Mouse (Mus musculus) myocyte (in vitro differentiated cells): Measurements from ENCODE around the gene Snrpa. TPM values are rescaled to one million over a fixed set of nuclear protein-coding genes. Genes with fewer than 3 reads are reported as not detected.
A peak's percentile ranks its signal among the peaks of the same experiment; 100 is the strongest.

ENCODE experiments used
- H3K27me3 ChIP-seq: one replicate; pipeline ENCODE4 v1.6.1; 2011; ENCODE audit not compliant: control insufficient read depth, insufficient read depth, insufficient read length
- H3K36me3 ChIP-seq: one replicate; pipeline ENCODE4 v1.6.1; 2011; ENCODE audit not compliant: control insufficient read depth, insufficient read depth
- H3K4me2 ChIP-seq: one replicate; pipeline ENCODE4 v1.6.1; 2011; ENCODE audit warnings: low read depth, control low read depth
- H3K4me3 ChIP-seq: one replicate; pipeline ENCODE4 v1.5.1; 2011; ENCODE audit warnings: mild to moderate bottlenecking, control low read depth, moderate library complexity
- H3K79me2 ChIP-seq: one replicate; pipeline ENCODE4 v1.6.1; 2011; ENCODE audit not compliant: control insufficient read depth, insufficient read depth
- H3ac ChIP-seq: one replicate; pipeline ENCODE4 v1.6.1; 2011; ENCODE audit not compliant: control insufficient read depth, insufficient read length
- CEBPB ChIP-seq: IDR thresholded peaks from 2 replicates; pipeline ENCODE4 v1.6.1; 2011; ENCODE audit warnings: mild to moderate bottlenecking, moderate library complexity; ENCODE audit not compliant: poor library complexity, insufficient read depth, severe bottlenecking
- E2F4 ChIP-seq: IDR thresholded peaks from one replicate; pipeline ENCODE4 v1.6.1; 2011; ENCODE audit warnings: mild to moderate bottlenecking, control low read depth, moderate library complexity; ENCODE audit not compliant: insufficient read depth
- MAX ChIP-seq: IDR thresholded peaks from one replicate; pipeline ENCODE4 v1.6.1; 2011; ENCODE audit warnings: low read depth, mild to moderate bottlenecking, control low read depth
- MYOD1 ChIP-seq, 3 experiments: IDR thresholded peaks; one replicate each; pipeline ENCODE4 v1.6.1; 2011; ENCODE audit warnings: control low read depth in 2 of 3, low read depth in 2 of 3, mild to moderate bottlenecking in 2 of 3, moderate library complexity in 1 of 3; ENCODE audit not compliant: insufficient read length in 2 of 3, control insufficient read depth in 1 of 3
- MYOG ChIP-seq, 3 experiments: IDR thresholded peaks; one replicate each; pipeline ENCODE4 v1.6.1; 2011; ENCODE audit warnings: control low read depth in 2 of 3, low read depth in 2 of 3, mild to moderate bottlenecking in 2 of 3; ENCODE audit not compliant: insufficient read length in 2 of 3, control insufficient read depth in 1 of 3, insufficient read depth in 1 of 3
- POLR2A ChIP-seq: IDR thresholded peaks from one replicate; pipeline ENCODE4 v1.6.1; 2011; ENCODE audit warnings: low read depth, mild to moderate bottlenecking, control low read depth, moderate library complexity; ENCODE audit not compliant: insufficient read length
- POLR2AphosphoS2 ChIP-seq: IDR thresholded peaks from one replicate; pipeline ENCODE4 v1.6.1; 2011; ENCODE audit warnings: low read depth, control low read depth; ENCODE audit not compliant: insufficient read length
- REST ChIP-seq: IDR thresholded peaks from one replicate; pipeline ENCODE4 v1.6.1; 2011; ENCODE audit warnings: mild to moderate bottlenecking, control low read depth, moderate library complexity; ENCODE audit not compliant: insufficient read depth, insufficient read length
- SRF ChIP-seq: IDR thresholded peaks from one replicate; pipeline ENCODE4 v1.6.1; 2011; ENCODE audit warnings: low read depth; ENCODE audit not compliant: control insufficient read depth, insufficient read length
- TCF12 ChIP-seq: IDR thresholded peaks from one replicate; pipeline ENCODE4 v1.6.1; 2011; ENCODE audit warnings: mild to moderate bottlenecking, control low read depth; ENCODE audit not compliant: poor library complexity, insufficient read depth, severe bottlenecking
- TCF3 ChIP-seq: IDR thresholded peaks from one replicate; pipeline ENCODE4 v1.6.1; 2011; ENCODE audit warnings: low read depth, control low read depth; ENCODE audit not compliant: insufficient read length
- USF1 ChIP-seq: IDR thresholded peaks from one replicate; pipeline ENCODE4 v1.6.1; 2011; ENCODE audit warnings: low read depth, mild to moderate bottlenecking, control low read depth, moderate library complexity
- polyA plus RNA-seq: library from polyadenylated mRNA; unstranded; fragments of >200 nt; fragmentation: generic; extraction: Trizol; gene quantifications from one replicate; pipeline ENCODE4 v1.2.1, GENCODE M21; 2012; ENCODE audit warnings: missing spikeins

Snrpa gene
- polyA plus RNA-seq, 1 experiment, result 166 TPM

GRCm38 (mm10) chr7:27224877-27225575, 29.0 kb upstream of the Snrpa start:
- Histone ChIP-seq H3K4me2 (peak overlapping the region; percentile 95), H3K4me3 (peak overlapping the region; percentile 67), H3ac (no peak overlapping the region), H3K27me3 (no peaks in the 10 kb centered on the region), H3K36me3 (no peaks in the 10 kb centered on the region), H3K79me2 (peaks cover 35% of the 10 kb centered on the region)
- TF ChIP-seq MYOD1 (IDR thresholded peaks at IDR 0.05; ENCODE audit: control insufficient read depth in 1 of 3, insufficient read length in 2 of 3, low read depth in 2 of 3) (peak in 1 of 3 experiments; percentile 61), MYOG (IDR thresholded peaks at IDR 0.05; ENCODE audit: control insufficient read depth in 1 of 3, insufficient read depth in 1 of 3, insufficient read length in 2 of 3, low read depth in 2 of 3) (peak in 1 of 3 experiments; percentile 55), USF1 (no peak)

GRCm38 (mm10) chr7:27222538-27222937, 26.5 kb upstream of the Snrpa start:
- Histone ChIP-seq H3K4me2 (no peak overlapping the region), H3K4me3 (no peak overlapping the region), H3ac (no peak overlapping the region), H3K79me2 (peaks cover 30% of the 10 kb centered on the region), H3K36me3 (no peaks in the 10 kb centered on the region), H3K27me3 (no peaks in the 10 kb centered on the region)
- TF ChIP-seq REST, result no peak
- no peak for TF ChIP-seq USF1
- TF ChIP-seq POLR2AphosphoS2, result no peak
- no peak for TF ChIP-seq POLR2A
- TF ChIP-seq MYOG (IDR thresholded peaks at IDR 0.05; ENCODE audit: control insufficient read depth in 1 of 3, insufficient read depth in 1 of 3, insufficient read length in 2 of 3, low read depth in 2 of 3), result no peak
- no peak for TF ChIP-seq E2F4
- no peak for TF ChIP-seq CEBPB
- no peak for TF ChIP-seq MAX
- TF ChIP-seq TCF12, result no peak
- no peak for TF ChIP-seq SRF
- TF ChIP-seq MYOD1 (IDR thresholded peaks at IDR 0.05; ENCODE audit: control insufficient read depth in 1 of 3, insufficient read length in 2 of 3, low read depth in 2 of 3), result no peak

- no peak overlapping the region for H3ac ChIP-seq
- H3K4me2 ChIP-seq, result no peak overlapping the region
- TF ChIP-seq CEBPB (no peak), USF1 (no peak), SRF (no peak)
- no peaks in the 10 kb centered on the region for H3K36me3 ChIP-seq
- H3K4me3 ChIP-seq, result no peak overlapping the region
- no peaks in the 10 kb centered on the region for H3K27me3 ChIP-seq
- H3K79me2 ChIP-seq, result peaks cover 24% of the 10 kb centered on the region
Measured at GRCm38 (mm10) chr7:27221939-27222338, 25.9 kb upstream of the Snrpa start.

GRCm38 (mm10) chr7:27219937-27220336, 23.9 kb upstream of the Snrpa start:
- no peak overlapping the region for H3K4me2 ChIP-seq
- H3K36me3 ChIP-seq, result peaks cover 3% of the 10 kb centered on the region
- H3K4me3 ChIP-seq, result no peak overlapping the region
- no peaks in the 10 kb centered on the region for H3K27me3 ChIP-seq
- H3K79me2 ChIP-seq, result peaks cover 6% of the 10 kb centered on the region
- TF ChIP-seq USF1 (no peak), MAX (no peak), MYOD1 (IDR thresholded peaks at IDR 0.05; ENCODE audit: control insufficient read depth in 1 of 3, insufficient read length in 2 of 3, low read depth in 2 of 3) (no peak), CEBPB (no peak), TCF3 (no peak), SRF (no peak), E2F4 (no peak), REST (no peak), POLR2AphosphoS2 (no peak), POLR2A (no peak), TCF12 (no peak)
- no peak overlapping the region for H3ac ChIP-seq

GRCm38 (mm10) chr7:27218586-27218985, 22.5 kb upstream of the Snrpa start:
- Histone ChIP-seq H3ac (no peak overlapping the region), H3K4me2 (no peak overlapping the region), H3K36me3 (peaks cover 3% of the 10 kb centered on the region), H3K79me2 (no peaks in the 10 kb centered on the region), H3K27me3 (no peaks in the 10 kb centered on the region), H3K4me3 (no peak overlapping the region)
- TF ChIP-seq REST (no peak), SRF (no peak), MYOD1 (IDR thresholded peaks at IDR 0.05; ENCODE audit: control insufficient read depth in 1 of 3, insufficient read length in 2 of 3, low read depth in 2 of 3) (no peak), TCF3 (no peak), CEBPB (no peak), POLR2A (no peak), TCF12 (no peak), POLR2AphosphoS2 (no peak), MAX (no peak), USF1 (no peak), E2F4 (no peak), MYOG (IDR thresholded peaks at IDR 0.05; ENCODE audit: control insufficient read depth in 1 of 3, insufficient read depth in 1 of 3, insufficient read length in 2 of 3, low read depth in 2 of 3) (no peak)
